Mouse (Mus musculus): ENCODE results near the gene Epn2.

DNA sequence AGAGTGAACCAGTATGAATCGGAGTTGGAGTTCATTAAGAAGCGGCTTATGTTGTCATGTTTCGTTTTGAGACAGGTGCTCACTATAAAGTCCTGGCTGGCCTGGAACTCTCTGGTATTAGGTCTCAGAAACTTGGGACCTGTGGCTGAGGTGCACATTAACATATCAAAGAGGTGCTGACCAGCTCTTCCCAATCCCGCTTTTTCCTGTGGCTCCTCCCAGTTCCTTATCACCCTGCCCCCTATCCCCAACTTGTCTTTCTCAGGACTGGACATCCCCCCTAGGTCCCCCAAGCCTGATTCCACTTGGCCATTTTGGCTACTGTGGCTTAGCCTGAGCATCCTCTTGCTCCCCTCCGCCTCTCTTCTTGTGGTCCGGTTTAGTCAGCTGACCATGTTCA, 4.6 kb upstream of the Epn2 start:
- TF ChIP-seq GATA1 (IDR thresholded peaks at IDR 0.05; ENCODE audit: borderline replicate concordance, low read length) (no peak), FLI1 (IDR thresholded peaks at IDR 0.05; ENCODE audit: low read length) (no peak)

Measured in megakaryocyte, embryonic 14.5 days (primary cell).